Mouse (Mus musculus) left cerebral cortex, postnatal 36 days (tissue): Measurements from ENCODE around the gene Sox12. TPM values are rescaled to one million over a fixed set of nuclear protein-coding genes. Genes with fewer than 3 reads are reported as not detected.
A peak's percentile ranks its signal among the peaks of the same experiment; 100 is the strongest.
"Not testable (repeated sequence)": the region's sequence is repeated elsewhere in the genome, so short reads cannot be mapped to it uniquely, and the experiment has no call there.

ENCODE experiments used
- DNase-seq, 2 experiments: peaks; one replicate each; pipeline ENCODE4 v3.0.0; 2021 to 2022; ENCODE audit warnings: low spot score in 2 of 2, mixed read lengths in 1 of 2
- intact Hi-C: fragments of 180-260 bp; cut with DNase I; formaldehyde crosslinking; loops from one replicate; pipeline ENCODE4 v1.15.1; 2025
- total RNA-seq, 2 experiments: library from RNA; stranded (reverse); gene quantifications; 2 replicates each; pipeline ENCODE4 v1.2.3; 2021

The Sox12 gene
- 10 to 100 TPM; 14.7 to 15.6 TPM for total RNA-seq

DNA sequence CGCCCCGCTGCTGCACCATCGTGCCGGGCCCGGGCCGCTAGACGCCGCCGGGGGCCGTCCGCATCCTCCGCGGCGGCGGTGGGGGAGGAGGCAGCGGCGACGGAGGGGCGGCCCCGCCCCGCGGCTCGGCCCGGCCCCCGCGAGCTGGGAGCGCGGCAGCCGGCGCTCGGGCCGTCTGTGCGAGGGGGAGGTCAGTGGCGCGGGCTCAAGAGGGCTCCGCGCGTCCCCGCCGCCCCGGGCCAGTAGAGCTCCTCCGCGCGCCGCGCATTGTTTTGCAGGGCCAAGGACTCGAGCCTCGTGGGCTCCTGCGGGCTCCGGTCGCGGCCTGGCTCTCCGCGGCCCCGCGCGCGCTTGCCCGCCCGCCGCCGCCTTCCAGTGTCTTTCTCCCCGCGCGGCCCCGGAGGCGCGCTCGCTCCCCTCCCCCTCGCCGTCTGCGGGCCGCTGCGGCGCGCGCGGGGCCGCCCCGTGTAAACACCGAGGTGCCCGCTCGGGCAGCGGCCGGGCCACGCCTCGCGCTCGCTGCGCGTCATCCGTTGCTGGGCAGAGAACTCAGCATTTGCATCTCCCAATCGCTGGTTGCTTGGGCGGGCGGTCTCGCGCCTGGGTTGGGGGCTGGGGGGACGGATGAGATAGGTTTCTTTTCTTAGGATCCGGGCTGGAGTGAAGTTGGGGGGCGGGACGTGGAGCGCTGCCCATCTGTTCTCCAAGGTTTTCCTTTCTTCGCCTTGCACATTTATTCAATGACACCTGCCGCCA, at the start of gene Sox12:
Gene Sox12, minus strand, starts transcription at position 384 of the 756 bp plus-strand sequence.
- peak; percentile 96 to 97 for DNase-seq
- intact Hi-C loops = loop anchor here (10.0 kb wide), 1 partner anchor 277 kb away; no protein-coding TSS in a partner anchor

DNA sequence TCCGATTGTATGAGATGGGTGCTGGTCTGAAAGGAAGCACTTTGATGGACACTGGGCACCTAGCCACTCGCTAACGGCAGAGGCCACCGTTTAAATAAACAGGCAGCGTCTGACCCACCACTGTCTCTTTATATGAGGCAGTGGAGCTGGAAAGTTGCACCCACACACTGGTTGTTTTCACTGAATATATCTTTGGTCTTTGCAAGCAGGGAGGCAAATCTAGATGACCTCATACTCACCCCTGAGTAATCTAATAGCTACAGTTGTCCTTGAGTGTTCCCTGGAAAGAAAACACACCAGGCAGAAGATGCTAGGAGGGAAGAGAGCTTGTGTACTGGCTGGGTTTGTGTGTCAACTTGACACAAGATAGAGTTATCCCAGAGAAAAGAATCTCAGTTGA, 49.6 kb upstream of the Sox12 start:
- DNase-seq = no peak
- intact Hi-C loops = no loop called here

DNA sequence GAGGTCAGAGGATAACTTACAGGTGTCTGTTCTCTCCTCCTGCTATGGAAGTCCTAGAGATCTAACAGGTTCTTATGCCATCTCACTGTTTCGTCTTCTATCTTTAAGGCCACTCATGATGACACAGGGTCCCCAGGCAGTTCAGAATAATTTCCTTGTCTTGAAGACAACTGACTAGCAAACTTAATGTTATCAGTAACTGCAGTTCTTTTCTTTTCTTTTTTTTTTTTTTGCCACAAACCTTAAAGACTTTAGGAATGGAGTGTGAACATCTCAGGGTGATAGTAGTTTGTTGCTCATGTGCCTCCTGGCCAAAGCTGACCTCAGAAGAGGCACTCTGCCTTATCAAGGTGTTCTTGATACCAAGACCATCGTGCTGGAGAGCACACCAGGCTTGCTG, 48.8 kb upstream of the Sox12 start:
- no peak for DNase-seq
- intact Hi-C loops = no loop called here

DNA sequence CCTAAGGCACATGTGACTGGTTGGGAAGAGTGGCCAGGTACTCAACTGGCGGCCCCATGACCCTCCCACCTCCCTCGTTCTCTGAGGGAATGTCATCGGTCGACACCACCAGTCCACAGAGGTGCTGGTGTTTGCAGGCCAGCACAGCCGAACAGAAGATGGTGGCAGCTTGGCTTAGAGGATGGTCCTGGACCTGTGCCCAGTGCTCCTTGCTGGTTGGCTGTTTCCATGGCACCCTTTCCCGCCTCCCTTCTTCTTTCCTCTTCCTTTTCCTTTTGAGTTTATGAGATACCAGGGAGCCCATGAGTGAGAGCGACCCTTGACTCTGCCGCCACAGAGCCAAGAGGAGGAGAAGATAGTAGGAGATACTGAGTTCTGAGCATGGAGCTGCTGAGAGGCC, 45.4 kb upstream of the Sox12 start:
- intact Hi-C loops = no loop called here
- no peak for DNase-seq

DNA sequence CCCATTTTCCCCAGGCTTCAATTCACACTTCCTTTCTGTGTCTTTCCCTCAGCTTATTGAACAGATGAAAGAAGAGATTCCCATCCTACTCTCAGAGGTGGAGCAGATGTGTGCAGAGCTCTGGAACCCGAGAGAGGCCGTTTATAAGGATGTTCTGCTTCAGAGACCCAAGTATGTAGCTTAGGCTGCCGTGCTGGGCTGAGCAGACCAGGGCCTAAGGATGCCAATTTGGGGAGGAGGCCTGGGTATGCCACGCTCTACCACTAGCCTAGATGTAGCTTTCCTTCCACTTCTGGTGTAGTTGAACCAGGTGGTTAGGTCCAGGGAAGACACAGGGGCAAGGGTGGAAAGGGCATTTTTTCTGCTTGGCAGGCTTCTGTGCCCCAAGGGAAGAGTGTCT, 44.5 kb upstream of the Sox12 start:
- intact Hi-C loops = no loop called here

DNA sequence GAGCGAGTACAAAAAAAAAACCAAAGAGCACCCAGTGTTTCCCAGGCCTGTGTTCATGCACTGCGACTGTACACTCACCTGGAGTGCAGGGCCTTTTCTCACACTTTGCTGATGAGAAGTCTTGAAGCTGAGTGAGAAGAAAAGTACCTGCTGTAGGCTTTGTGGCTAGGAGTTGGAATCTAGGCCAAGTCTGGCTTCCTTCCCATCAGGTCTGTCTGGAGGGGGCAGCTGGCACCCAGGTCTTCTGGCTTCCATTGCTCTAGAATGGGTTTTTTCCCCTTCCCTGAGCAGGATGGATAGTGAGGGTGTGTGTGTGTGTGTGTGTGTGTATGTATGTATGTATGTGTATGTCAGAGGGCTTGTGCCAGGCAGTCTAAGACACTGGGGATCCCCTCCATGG, 42.0 kb upstream of the Sox12 start:
- no peak for DNase-seq
- intact Hi-C loops = no loop called here

More for the DNA sequence above, 44.5 kb upstream of the Sox12 start:
- DNase-seq = no peak

DNA sequence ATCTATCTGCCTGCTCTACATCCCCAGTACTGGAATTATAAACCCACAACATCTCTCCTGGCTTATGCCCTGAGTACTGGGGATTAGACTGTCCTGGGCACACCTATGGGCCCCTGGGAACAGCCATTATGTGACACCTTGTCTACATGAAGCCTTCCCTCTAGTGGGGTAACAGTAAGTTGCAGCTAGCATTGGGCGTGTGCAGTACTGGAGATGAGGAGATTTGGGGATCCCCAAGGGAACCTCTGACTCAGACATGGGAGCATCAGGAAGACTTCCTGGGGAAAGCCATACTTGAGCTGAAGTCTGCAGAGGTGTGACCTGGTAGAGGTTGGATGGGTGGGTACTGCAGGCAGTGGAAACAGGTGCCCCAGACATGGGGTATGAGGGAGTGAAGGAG, 41.1 kb upstream of the Sox12 start:
- DNase-seq = no peak
- intact Hi-C loops = no loop called here

DNA sequence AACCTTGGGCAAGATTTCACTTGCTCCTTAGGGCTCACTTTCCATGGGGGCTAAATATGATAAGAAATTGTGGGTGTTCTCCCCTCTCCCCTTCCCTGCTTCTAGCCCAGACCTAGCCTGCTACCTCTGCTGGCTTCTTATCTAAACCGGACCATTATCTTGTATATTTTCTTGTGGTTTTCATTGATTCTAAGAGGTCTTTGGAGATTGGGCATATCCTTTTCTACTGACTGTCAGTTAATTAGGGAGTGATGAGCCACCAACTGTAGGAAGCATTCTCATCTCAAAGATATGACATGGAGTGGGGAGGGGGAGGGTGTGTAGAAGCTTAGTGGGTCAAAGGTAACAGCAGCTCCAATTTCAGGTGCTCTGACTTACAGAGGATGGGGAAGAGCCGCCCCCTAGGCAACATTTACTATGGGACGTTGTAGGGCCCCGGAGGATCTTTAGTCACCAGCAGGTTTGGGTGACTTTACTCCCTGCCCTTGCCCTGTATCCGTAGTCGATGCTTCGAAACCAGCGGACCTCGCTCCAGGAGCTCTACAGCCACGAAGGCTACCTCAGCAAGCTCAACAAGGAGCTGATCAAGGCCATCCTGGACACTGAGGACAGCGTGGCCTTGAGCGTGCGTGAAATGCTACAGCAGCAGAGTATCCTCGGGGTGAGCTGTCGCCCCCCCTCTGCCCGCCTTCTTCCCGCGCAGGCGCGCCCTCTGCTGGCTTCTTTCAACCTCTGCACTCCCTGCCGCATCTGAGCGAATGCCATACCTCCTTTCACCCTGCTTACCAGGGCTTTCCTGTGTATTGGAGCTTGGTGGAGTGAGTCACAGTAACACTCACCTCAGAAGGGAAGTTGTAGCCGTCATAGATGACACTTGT, 39.4 kb upstream of the Sox12 start:
- intact Hi-C loops = loop anchor here (1.0 kb wide), 2 partner anchors 41 to 45 kb away; no protein-coding TSS in a partner anchor
- DNase-seq = peak; percentile 82 to 83

DNA sequence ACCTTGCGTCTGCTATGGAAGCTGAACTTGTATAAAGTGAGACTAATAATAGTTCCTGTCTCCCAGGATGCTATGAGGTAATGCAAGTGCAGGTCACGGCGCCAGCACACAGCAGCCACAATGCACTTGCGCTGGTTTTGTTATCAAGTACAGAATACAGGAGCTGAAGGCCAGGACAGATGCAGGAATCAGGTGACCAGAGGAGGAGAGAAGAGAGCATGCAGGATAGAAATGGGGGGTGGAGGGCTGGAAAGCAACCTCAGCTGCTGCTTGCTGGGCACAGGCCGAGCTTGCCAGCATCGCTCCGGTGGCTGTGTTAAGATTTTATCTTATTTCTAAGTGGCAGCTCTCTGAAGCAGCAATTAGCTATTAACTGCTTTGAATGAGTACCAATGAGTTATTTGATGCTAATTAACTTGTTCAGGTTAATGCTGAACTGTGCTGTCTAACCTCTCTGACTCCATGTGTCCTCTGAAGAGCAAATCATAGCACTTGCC, 38.6 kb upstream of the Sox12 start:
- intact Hi-C loops = no loop called here

DNA sequence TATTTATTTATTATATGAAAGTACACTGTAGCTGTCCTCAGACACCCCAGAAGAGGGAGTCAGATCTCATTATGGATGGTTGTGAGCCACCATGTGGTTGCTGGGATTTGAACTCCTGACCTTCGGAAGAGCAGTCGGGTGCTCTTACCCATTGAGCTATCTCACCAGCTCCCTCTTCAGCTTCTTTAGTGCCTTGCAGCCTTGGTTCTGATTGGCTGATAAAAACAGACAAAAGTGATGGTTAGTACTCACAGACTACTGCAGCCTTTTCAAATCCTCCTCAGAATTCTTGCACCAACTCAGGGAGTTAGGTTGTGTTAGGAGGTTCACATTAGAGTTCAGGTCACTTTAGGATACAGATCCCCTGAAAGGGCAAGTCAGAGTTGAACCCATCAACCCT, 30.6 kb upstream of the Sox12 start:
- intact Hi-C loops = not testable (repeated sequence)

More for the DNA sequence above, 38.6 kb upstream of the Sox12 start:
- no peak for DNase-seq

DNA sequence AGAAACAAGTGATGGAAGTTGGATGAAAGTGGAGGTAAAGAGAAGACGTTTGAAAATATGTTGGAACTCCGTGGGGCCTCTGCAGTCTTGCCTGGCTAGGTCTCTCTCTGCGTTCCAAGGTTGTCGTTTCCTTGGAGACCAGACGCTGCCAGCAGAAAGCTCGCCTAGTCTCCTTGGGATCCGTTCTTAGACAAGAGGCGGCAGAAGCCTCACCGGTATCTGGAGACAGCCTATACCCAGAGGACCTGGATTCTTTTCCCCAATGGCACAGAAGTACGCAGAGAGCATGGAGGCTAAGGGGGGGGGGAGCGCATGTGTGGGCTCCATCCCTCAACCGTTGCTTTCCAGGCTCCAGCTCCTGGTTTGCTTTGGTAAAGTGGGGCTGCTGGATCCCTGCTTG, 29.6 kb upstream of the Sox12 start:
- peak; percentile 41 for DNase-seq
- intact Hi-C loops = no loop called here

More for the DNA sequence above, 30.6 kb upstream of the Sox12 start:
- DNase-seq = not testable (repeated sequence)

DNA sequence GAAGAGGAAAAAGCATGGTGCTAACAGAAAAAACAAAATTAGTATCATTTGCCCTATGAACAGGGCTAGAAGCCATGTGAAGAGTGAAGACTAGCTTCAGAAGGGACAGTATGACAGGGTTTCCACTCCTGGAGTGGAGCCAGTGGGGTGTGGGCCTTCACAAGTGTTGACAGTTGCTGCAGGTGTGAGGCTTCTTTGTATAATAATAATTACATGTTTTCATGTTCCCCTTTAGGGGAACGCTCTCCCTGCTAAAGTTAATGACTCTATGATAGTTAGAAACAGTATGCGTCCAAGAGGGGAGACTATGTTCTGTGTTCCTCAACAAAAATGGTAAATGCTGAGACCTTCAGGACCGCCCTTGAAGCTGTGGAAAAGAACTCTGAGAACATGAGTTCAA, 17.9 kb upstream of the Sox12 start:
- intact Hi-C loops = no loop called here
- DNase-seq = no peak

DNA sequence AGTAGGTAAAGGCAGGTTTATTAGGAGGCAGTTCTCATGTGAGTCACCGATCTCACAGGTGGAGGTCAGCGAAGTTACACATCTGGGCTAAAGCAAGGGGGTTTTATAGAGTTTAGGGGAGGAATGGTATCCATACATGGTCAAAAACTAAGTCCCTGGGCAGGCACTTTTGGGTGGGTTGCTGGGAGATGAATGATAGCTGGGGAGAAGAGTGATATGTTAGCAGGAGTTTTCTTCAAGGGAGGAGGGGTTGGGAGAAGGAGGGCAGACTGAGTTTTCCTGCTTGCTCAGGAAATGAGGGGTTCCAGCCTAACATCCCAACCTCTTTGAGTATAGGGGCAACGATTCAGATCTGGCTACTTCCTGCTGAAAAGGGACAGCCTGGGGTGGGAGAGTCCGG, 17.4 kb upstream of the Sox12 start, which contains the start of gene 6820408C15Rik:
Gene 6820408C15Rik, plus strand, starts transcription at position 301 of the 400 bp plus-strand sequence.
- no peak for DNase-seq
- intact Hi-C loops = no loop called here

DNA sequence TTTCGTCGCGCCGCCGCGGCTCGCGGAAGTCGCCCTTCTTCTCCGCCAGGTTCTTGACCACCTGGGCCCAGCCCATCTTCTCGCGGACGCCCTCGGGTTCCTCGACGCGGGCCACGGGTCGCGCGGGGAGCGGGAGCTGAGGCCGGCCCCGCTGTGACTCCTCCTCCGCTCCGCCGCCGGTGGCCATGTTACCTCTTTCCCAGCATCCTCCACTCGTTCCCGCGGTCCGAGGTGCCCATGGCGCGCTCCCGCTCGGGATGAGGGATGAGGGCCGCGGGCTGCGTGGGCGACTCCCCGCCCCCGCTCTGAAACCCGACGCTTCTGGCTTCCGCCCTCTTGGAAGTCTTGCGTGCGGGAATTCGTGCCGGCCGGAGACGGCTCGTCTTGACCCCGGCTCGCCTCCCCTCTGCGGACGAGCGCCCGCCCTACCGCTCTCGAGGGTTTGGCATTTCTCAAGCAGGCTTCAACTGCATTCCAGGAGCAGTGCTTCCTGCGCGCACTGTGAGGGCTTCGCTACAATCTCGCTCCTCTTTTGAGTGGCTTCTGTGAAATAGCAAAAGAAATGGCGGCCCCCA, 16.8 kb upstream of the Sox12 start, which contains the start of gene Zcchc3:
Gene Zcchc3, minus strand, starts transcription at position 437 of the 575 bp plus-strand sequence.
- intact Hi-C loops = loop anchor here (1.0 kb wide), 1 partner anchor 18 kb away; no protein-coding TSS in a partner anchor
- DNase-seq = peak; percentile 89 to 90

DNA sequence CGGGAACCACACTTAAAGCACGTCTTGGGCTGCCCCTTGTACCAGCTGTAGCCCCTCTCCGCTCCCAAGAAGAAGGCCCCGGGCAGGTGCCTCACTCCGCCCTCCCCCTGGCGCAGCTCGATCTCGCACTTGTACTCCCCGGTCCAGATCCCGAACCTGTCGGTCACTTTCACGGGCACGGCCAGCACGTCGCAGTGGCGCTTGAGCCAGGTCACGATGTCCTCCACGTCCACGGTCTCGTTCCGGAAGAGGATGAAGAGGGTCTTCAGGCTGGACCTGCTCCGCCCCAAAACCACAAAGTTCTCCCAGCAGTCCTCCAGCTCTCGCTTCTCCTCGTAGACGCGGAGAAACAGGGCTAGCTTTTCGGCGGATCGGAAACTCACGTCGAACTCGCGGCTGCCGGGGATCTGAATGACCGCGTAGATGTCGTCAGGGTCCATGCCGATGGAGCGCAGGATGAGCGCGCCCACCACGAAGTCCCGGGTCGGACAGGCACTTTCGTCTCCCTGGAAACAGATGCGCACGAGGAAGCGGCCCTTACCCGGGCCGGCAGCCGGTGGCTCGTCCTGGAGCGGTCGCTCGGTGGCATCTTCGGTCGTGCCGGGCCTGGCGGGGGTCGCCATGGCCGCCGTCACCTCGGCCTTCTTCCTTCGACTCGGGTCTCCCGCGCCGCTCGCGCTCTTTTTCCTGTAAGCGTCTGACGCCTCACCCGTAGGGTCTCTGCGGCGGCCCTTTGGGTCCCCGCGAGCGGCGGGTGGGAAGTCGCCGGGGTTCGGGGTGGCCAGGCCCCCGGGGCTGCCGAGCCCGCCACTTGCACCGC, 16.1 kb upstream of the Sox12 start:
- DNase-seq = peak; percentile 44 to 49
- intact Hi-C loops = loop anchor here (1.0 kb wide), 1 partner anchor 18 kb away; no protein-coding TSS in a partner anchor

DNA sequence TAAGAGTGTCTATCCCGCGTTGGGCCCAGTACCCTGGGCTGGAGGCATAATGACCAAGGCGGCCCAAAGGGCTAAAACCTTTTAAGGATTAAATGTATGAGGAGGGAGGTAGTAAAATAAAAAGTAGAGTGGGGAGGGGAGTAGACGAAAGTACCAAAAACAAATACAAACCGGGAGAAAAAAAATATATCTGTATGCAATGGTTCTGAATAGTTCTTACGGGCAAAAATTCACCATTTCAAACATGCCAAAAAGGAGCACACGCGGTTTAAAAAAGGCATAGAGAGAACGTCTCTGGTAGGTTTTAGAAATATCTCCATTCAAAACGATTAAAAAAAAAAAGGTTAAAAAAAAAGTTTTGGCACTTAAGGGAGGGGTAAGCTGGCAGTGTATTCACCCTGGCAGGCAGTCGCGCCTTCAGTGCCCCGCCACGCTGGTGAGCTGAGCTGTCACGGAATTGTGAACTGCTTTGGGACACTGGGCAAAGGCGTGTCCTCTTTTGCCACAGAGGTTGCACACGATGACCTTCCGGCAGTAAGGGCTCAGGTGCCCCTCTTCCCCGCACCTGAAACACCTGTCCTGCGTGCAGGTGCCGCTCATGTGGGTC, 15.4 kb upstream of the Sox12 start:
- intact Hi-C loops = no loop called here
- no peak for DNase-seq

DNA sequence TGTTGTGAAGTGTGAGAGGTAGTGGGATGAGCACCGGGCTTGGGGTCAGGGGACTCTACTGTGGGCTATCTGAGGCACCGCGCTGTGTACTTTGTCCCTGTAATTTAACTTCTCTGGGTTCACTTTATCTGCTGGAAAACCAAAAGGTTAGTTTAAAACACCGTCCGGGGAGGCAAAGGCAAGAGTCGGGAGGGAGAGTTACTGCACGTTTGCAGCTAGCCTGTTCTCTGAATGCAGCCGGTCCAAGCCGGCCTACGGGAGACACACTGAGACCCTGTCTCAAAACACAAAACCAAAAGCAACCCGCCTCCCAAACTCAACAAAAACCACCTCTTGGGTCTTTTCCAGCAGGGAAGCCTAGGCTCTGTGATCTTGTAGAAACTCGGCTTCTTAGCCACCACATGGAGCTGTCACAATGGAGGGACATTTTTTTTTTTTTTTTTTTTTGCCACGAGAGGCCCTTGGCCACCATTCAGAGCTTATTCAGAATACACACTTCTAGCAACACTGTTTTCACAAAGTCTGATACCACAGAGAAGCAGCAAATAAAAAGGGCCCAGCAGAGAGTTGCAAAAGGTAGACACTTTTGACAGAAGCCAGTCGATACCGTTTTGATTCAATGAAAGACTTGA, 14.8 kb upstream of the Sox12 start:
- intact Hi-C loops = no loop called here
- no peak for DNase-seq

DNA sequence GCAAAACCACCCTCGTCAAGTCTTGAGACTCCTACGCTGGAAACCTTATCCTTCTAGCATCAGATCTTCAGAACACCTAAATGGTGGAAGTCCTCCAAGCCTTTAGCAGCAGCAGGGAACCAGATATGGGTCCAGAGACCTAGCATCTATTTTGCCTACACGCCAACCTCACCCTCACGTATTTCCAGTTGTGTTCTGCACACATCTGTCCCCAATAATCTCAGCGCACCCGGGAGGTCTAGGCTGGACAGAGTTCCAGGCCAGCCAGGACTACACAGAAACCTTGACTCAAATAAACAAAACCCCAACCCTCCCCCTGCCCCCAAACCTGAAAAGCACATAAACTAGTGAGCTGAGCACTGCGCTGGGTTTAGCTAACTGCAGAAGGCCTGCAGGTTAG, 13.6 kb upstream of the Sox12 start:
- intact Hi-C loops = no loop called here

More for the DNA sequence above, 13.6 kb upstream of the Sox12 start:
- no peak for DNase-seq
